Mouse (Mus musculus): ENCODE data around the gene Tbl3. TPM values are rescaled to one million over a fixed set of nuclear protein-coding genes. Genes with fewer than 3 reads are reported as not detected.
A peak's percentile ranks its signal among the peaks of the same experiment; 100 is the strongest.

The Tbl3 gene
- polyA plus RNA-seq, 2 experiments = 26.8 to 31.3 TPM

GRCm38 (mm10) chr17:24654969-24655368, 52.5 kb downstream of the Tbl3 start:
- TF ChIP-seq CTCF (IDR thresholded peaks at IDR 0.05; ENCODE audit: low read depth) (no peak), EP300 (IDR thresholded peaks at IDR 0.05; ENCODE audit: low read depth) (no peak)
- H3K27me3 ChIP-seq (ENCODE audit: control insufficient read depth, insufficient read depth, low read length) = peaks cover 48% of the 10 kb centered on the region
- no peaks in the 10 kb centered on the region for H3K9me3 ChIP-seq (ENCODE audit: control insufficient read depth, low read length)
- no peak overlapping the region for H3K4me2 ChIP-seq (ENCODE audit: low read depth)
- no peak overlapping the region for H3K9ac ChIP-seq (replicated peaks)
- H3K4me1 ChIP-seq (replicated peaks; ENCODE audit: control insufficient read depth in 2 of 2, insufficient read depth in 2 of 2, low read length in 1 of 2) = peaks cover 0 to 4% of the 10 kb centered on the region in 2 experiments; a peak in 1 of 4 replicates
- no peak for DNase-seq (ENCODE audit: low read depth in 3 of 3, low spot score in 3 of 3)
- no peak for ATAC-seq (ENCODE audit: insufficient read depth)
- no peak overlapping the region for H3K27ac ChIP-seq
- 64% methylated on average over 4 of the region's 4 CpGs for WGBS (ENCODE audit: insufficient replicate concordance)
- no peak overlapping the region for H3K4me3 ChIP-seq (ENCODE audit: insufficient read depth in 1 of 2, low read depth in 2 of 2, low read length in 2 of 2)
- H3K36me3 ChIP-seq (replicated peaks; ENCODE audit: control insufficient read depth, insufficient read depth, low read depth) = no peaks in the 10 kb centered on the region

GRCm38 (mm10) chr17:24653967-24654710, 53.3 kb downstream of the Tbl3 start:
- H3K4me1 ChIP-seq (replicated peaks; ENCODE audit: control insufficient read depth in 2 of 2, insufficient read depth in 2 of 2, low read length in 1 of 2) = peaks cover 0 to 4% of the 10 kb centered on the region in 2 experiments; a peak in 1 of 4 replicates
- H3K9ac ChIP-seq (replicated peaks) = no peak overlapping the region
- H3K27ac ChIP-seq = no peak overlapping the region
- H3K4me3 ChIP-seq (ENCODE audit: insufficient read depth in 1 of 2, low read depth in 2 of 2, low read length in 2 of 2) = peak overlapping the region in 1 of 2 experiments; percentile 28; a peak in 1 of 4 replicates
- H3K4me2 ChIP-seq (ENCODE audit: low read depth) = peak overlapping the region; percentile 36
- ATAC-seq (ENCODE audit: insufficient read depth) = peak; percentile 50; the same call in 1 of the 2 replicates
- peak in 1 of 3 experiments; percentile 57 for DNase-seq (ENCODE audit: low read depth in 3 of 3, low spot score in 3 of 3)
- WGBS (ENCODE audit: insufficient replicate concordance) = 4% methylated on average over 19 of the region's 19 CpGs
- H3K9me3 ChIP-seq (ENCODE audit: control insufficient read depth, low read length) = no peaks in the 10 kb centered on the region
- H3K27me3 ChIP-seq (ENCODE audit: control insufficient read depth, insufficient read depth, low read length) = peaks cover 50% of the 10 kb centered on the region
- TF ChIP-seq CTCF (IDR thresholded peaks at IDR 0.05; ENCODE audit: low read depth) (peak; percentile 99), EP300 (IDR thresholded peaks at IDR 0.05; ENCODE audit: low read depth) (no peak)
- H3K36me3 ChIP-seq (replicated peaks; ENCODE audit: control insufficient read depth, insufficient read depth, low read depth) = no peaks in the 10 kb centered on the region

GRCm38 (mm10) chr17:24651835-24652234, 55.6 kb downstream of the Tbl3 start:
- peaks cover 0 to 4% of the 10 kb centered on the region in 2 experiments; a peak in 1 of 4 replicates for H3K4me1 ChIP-seq (replicated peaks; ENCODE audit: control insufficient read depth in 2 of 2, insufficient read depth in 2 of 2, low read length in 1 of 2)
- H3K4me3 ChIP-seq (ENCODE audit: insufficient read depth in 1 of 2, low read depth in 2 of 2, low read length in 2 of 2) = no peak overlapping the region
- DNase-seq (ENCODE audit: low read depth in 3 of 3, low spot score in 3 of 3) (no peak), ATAC-seq (ENCODE audit: insufficient read depth) (no peak)
- H3K9ac ChIP-seq (replicated peaks) = no peak overlapping the region
- peaks cover 35% of the 10 kb centered on the region for H3K27me3 ChIP-seq (ENCODE audit: control insufficient read depth, insufficient read depth, low read length)
- 38% methylated on average over 3 of the region's 3 CpGs for WGBS (ENCODE audit: insufficient replicate concordance)
- no peaks in the 10 kb centered on the region for H3K9me3 ChIP-seq (ENCODE audit: control insufficient read depth, low read length)
- TF ChIP-seq CTCF (IDR thresholded peaks at IDR 0.05; ENCODE audit: low read depth) (no peak), EP300 (IDR thresholded peaks at IDR 0.05; ENCODE audit: low read depth) (no peak)
- H3K27ac ChIP-seq = no peak overlapping the region
- no peak overlapping the region for H3K4me2 ChIP-seq (ENCODE audit: low read depth)
- H3K36me3 ChIP-seq (replicated peaks; ENCODE audit: control insufficient read depth, insufficient read depth, low read depth) = no peaks in the 10 kb centered on the region

- Histone ChIP-seq H3K27me3 (ENCODE audit: control insufficient read depth, insufficient read depth, low read length) (peaks cover 33% of the 10 kb centered on the region), H3K4me3 (ENCODE audit: insufficient read depth in 1 of 2, low read depth in 2 of 2, low read length in 2 of 2) (no peak overlapping the region), H3K27ac (no peak overlapping the region), H3K4me2 (ENCODE audit: low read depth) (no peak overlapping the region), H3K9me3 (ENCODE audit: control insufficient read depth, low read length) (no peaks in the 10 kb centered on the region), H3K9ac (replicated peaks) (no peak overlapping the region), H3K4me1 (replicated peaks; ENCODE audit: control insufficient read depth in 2 of 2, insufficient read depth in 2 of 2, low read length in 1 of 2) (peaks cover 0 to 4% of the 10 kb centered on the region in 2 experiments; a peak in 1 of 4 replicates), H3K36me3 (replicated peaks; ENCODE audit: control insufficient read depth, insufficient read depth, low read depth) (no peaks in the 10 kb centered on the region)
- WGBS (ENCODE audit: insufficient replicate concordance) = 64% methylated on average over 4 of the region's 4 CpGs
- ATAC-seq (ENCODE audit: insufficient read depth) (no peak), DNase-seq (ENCODE audit: low read depth in 3 of 3, low spot score in 3 of 3) (no peak)
- no peak for TF ChIP-seq EP300 (IDR thresholded peaks at IDR 0.05; ENCODE audit: low read depth)
- TF ChIP-seq CTCF (IDR thresholded peaks at IDR 0.05; ENCODE audit: low read depth) = no peak
These were observed 56.7 kb downstream of the Tbl3 start for GRCm38 (mm10) chr17:24650766-24651165.

GRCm38 (mm10) chr17:24650070-24650616, 57.3 kb downstream of the Tbl3 start, which contains the start of gene Slc9a3r2:
Gene Slc9a3r2 (minus strand): TSS chr17:24650327.
- H3K9me3 ChIP-seq (ENCODE audit: control insufficient read depth, low read length) = no peaks in the 10 kb centered on the region
- no peak within 1 kb of the TSS; the same call in 1 of the 2 replicates for H3K9ac ChIP-seq (replicated peaks)
- H3K27me3 ChIP-seq (ENCODE audit: control insufficient read depth, insufficient read depth, low read length) = peaks cover 33% of the 10 kb centered on the region
- TF ChIP-seq EP300 (IDR thresholded peaks at IDR 0.05; ENCODE audit: low read depth) = no peak
- no peak for TF ChIP-seq CTCF (IDR thresholded peaks at IDR 0.05; ENCODE audit: low read depth)
- peaks cover 0 to 8% of the 10 kb centered on the region in 2 experiments; a peak in 2 of 4 replicates for H3K4me1 ChIP-seq (replicated peaks; ENCODE audit: control insufficient read depth in 2 of 2, insufficient read depth in 2 of 2, low read length in 1 of 2)
- H3K4me3 ChIP-seq (ENCODE audit: insufficient read depth in 1 of 2, low read depth in 2 of 2, low read length in 2 of 2) = peak within 1 kb of the TSS; percentile 51 to 62
- H3K36me3 ChIP-seq (replicated peaks; ENCODE audit: control insufficient read depth, insufficient read depth, low read depth) = no peaks in the 10 kb centered on the region
- H3K27ac ChIP-seq = no peak within 1 kb of the TSS
- peak within 1 kb of the TSS; percentile 51 for H3K4me2 ChIP-seq (ENCODE audit: low read depth)
- ATAC-seq (ENCODE audit: insufficient read depth) (peak; percentile 48; the same call in 1 of the 2 replicates), DNase-seq (ENCODE audit: low read depth in 3 of 3, low spot score in 3 of 3) (no peak)
- WGBS (ENCODE audit: insufficient replicate concordance) = under 1% methylated on average over 41 of the region's 41 CpGs

All from liver, embryonic 14.5 days (tissue).